17 mouse cellular contexts compared by ENCODE assay signal in genomic region chr3:109690566-109690965, GRCm38 (mm10).
"Had no signal": no experiment of that assay in that cellular context is flagged by ENCODE, and none has a peak within 500 bp of the region (broad histone marks: within the 10 kb centered on the region; RNA-seq: fewer than 3 reads in every experiment).

No protein-coding gene starts in this region.

- DNase-seq: lung, adult 18-20 months; lung, embryonic 14.5 days; lung, postnatal 10 days; lung, postnatal 4 days; retina, postnatal 1 day; right cerebral cortex, adult 18-20 months; right cerebral cortex, postnatal 25 days; right cerebral cortex, postnatal 4 days; spleen, adult 18-20 months; thymus, adult 18-20 months; thymus, postnatal 14 days; thymus, postnatal 36 days had no signal

- H3K27ac ChIP-seq: midbrain, embryonic 13.5 days; neural tube, embryonic 13.5 days; neural tube, embryonic 15.5 days had no signal

- H3K36me3 ChIP-seq: midbrain, embryonic 13.5 days; neural tube, embryonic 13.5 days; neural tube, embryonic 15.5 days had no signal

- ATAC-seq: midbrain, embryonic 13.5 days had no signal

- H3K4me3 ChIP-seq: midbrain, embryonic 13.5 days; myocyte; neural tube, embryonic 13.5 days; neural tube, embryonic 15.5 days had no signal

- H3K4me1 ChIP-seq: midbrain, embryonic 13.5 days; neural tube, embryonic 13.5 days; neural tube, embryonic 15.5 days had no signal

- H3K9me3 ChIP-seq: midbrain, embryonic 13.5 days; neural tube, embryonic 13.5 days; neural tube, embryonic 15.5 days had no signal

- H3K4me2 ChIP-seq: lung, embryonic 14.5 days; midbrain, embryonic 11.5 days; midbrain, embryonic 13.5 days; neural tube, embryonic 13.5 days; neural tube, embryonic 15.5 days had no signal

- H3K27me3 ChIP-seq: midbrain, embryonic 13.5 days; neural tube, embryonic 13.5 days; neural tube, embryonic 15.5 days had no signal

- H3K9ac ChIP-seq: lung, embryonic 14.5 days; midbrain, embryonic 13.5 days; neural tube, embryonic 13.5 days; neural tube, embryonic 15.5 days had no signal
